Mouse (Mus musculus): ENCODE results near the gene Necap2.

DNA sequence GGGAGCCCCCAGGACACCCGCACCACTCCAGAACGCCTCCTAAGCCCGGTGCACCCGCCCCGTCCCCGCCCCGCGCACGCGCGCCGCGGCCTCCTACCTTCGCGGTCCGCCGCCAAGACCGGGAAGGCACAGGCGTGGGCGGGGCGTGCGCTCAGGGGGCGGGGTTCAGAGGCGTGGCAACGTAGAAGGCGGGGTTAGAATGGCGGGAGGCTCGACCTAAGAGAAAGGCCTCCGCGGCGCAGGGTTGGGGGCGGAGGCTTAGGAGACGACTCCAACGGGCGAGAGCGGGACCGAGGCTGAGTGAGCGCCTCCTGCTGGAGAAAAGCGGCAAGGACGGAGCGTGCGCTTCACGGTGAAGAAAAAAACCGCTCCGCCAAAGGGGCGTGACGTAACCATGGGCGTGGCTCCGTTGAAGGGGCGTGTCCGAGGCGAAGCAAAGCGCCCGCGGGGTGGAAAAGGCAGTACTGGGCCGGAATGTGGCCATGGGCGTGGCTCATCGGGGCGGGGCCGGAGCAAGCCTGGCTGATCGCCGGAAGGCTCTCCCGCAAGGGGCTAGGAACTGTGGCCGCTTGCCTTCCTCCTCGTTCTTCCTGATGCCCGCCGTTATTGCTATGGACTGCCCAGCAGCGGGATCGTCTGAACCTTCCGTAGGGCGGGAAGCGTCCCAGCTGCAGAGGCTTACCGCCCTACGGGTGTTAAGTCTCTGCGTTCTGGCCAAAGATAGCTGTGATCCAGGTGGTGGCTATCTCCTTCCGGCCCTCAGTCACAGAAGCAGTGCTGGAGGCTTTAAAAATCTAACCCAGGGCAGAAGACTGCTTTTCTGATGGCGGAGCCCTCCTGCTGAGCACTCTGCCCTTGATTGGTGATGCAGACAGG, 17.5 kb downstream of the Necap2 start, which contains the start of gene Crocc:
- TF ChIP-seq CTCF (IDR thresholded peaks at IDR 0.05; ENCODE audit: borderline replicate concordance, control insufficient read depth, extremely low read depth, insufficient read depth, low read length, poor library complexity), result peak; percentile 89; the same call in 1 of the 2 replicates
- peak; percentile 56; the same call in 1 of the 2 replicates for TF ChIP-seq POLR2A (IDR thresholded peaks at IDR 0.05; ENCODE audit: control insufficient read depth, extremely low read depth, insufficient read depth, low read length, poor library complexity)
